ENCODE assay signal across 8 mouse cellular contexts in genomic region chr12:108758273-108758672, GRCm38 (mm10). TPM values are rescaled to one million over a fixed set of nuclear protein-coding genes. Genes with fewer than 3 reads are reported as not detected.
DNase-seq lines count a peak whose midpoint lies in the region; ATAC-seq and TF ChIP-seq lines count a peak whose summit lies in the region.

No protein-coding gene starts in this region.

- H3K36me3 ChIP-seq in heart, embryonic 11.5 days (ENCODE audit: control insufficient read depth, insufficient read depth, low read length) = no peaks in the 10 kb centered on the region
- no peaks in the 10 kb centered on the region for H3K36me3 ChIP-seq in liver, embryonic 14.5 days (replicated peaks; ENCODE audit: control insufficient read depth, insufficient read depth, low read depth)

- no peak for ATAC-seq in heart, embryonic 11.5 days (replicated peaks; ENCODE audit: insufficient number of reproducible peaks, low FRiP score, low TSS enrichment)
- ATAC-seq in liver, embryonic 14.5 days (ENCODE audit: insufficient read depth) = no peak

- H3K27ac ChIP-seq in heart, embryonic 11.5 days (ENCODE audit: low read depth, low read length) = no peak overlapping the region
- H3K27ac ChIP-seq in liver, embryonic 14.5 days = no peak overlapping the region

- no peak overlapping the region for H3K9ac ChIP-seq in heart, embryonic 11.5 days (ENCODE audit: low read depth, low read length)
- no peak overlapping the region for H3K9ac ChIP-seq in liver, embryonic 14.5 days (replicated peaks)

- intact Hi-C loops in heart, postnatal 10 days (cut with DNase I) = loop anchor here (5.0 kb wide), 3 partner anchors 51 to 201 kb away; no protein-coding TSS in a partner anchor

- TF ChIP-seq CTCF in liver, embryonic 14.5 days (IDR thresholded peaks at IDR 0.05; ENCODE audit: low read depth) = no peak; the same call in 1 of the 2 replicates

- WGBS in heart, embryonic 11.5 days (ENCODE audit: insufficient replicate concordance) = 77% methylated on average over 8 of the region's 8 CpGs
- WGBS in liver, embryonic 14.5 days (ENCODE audit: insufficient replicate concordance) = 70% methylated on average over 8 of the region's 8 CpGs

- no peak for DNase-seq in heart, postnatal 10 days
- peak; percentile 40 for DNase-seq in thymus, postnatal 14 days
- DNase-seq in thymus, postnatal 0 days (ENCODE audit: low spot score) = no peak
- no peak for DNase-seq in liver, embryonic 14.5 days (ENCODE audit: low read depth in 3 of 3, low spot score in 3 of 3)
- no peak for DNase-seq in T-cell, adult 2 months (ENCODE audit: low spot score)
- no peak for DNase-seq in urinary bladder, postnatal 10 days (ENCODE audit: low spot score)
- DNase-seq in retina, postnatal 1 day = no peak

- TF ChIP-seq EP300 in liver, embryonic 14.5 days (IDR thresholded peaks at IDR 0.05; ENCODE audit: low read depth) = no peak

- peak overlapping the region; percentile 88 for H3K4me2 ChIP-seq in heart, embryonic 11.5 days
- peak overlapping the region; percentile 78 for H3K4me2 ChIP-seq in liver, embryonic 14.5 days (ENCODE audit: low read depth)

- peak overlapping the region; percentile 71 for H3K4me3 ChIP-seq in heart, embryonic 11.5 days (ENCODE audit: low read depth, low read length)
- peak overlapping the region in 1 of 2 experiments; percentile 69; a peak in 2 of 4 replicates for H3K4me3 ChIP-seq in liver, embryonic 14.5 days (ENCODE audit: insufficient read depth in 1 of 2, low read depth in 2 of 2, low read length in 2 of 2)

- H3K9me3 ChIP-seq in heart, embryonic 11.5 days (replicated peaks; ENCODE audit: control insufficient read depth, low read length) = no peaks in the 10 kb centered on the region
- no peaks in the 10 kb centered on the region for H3K9me3 ChIP-seq in liver, embryonic 14.5 days (ENCODE audit: control insufficient read depth, low read length)

- no peaks in the 10 kb centered on the region for H3K27me3 ChIP-seq in heart, embryonic 11.5 days (ENCODE audit: control insufficient read depth, insufficient read depth, low read length)
- H3K27me3 ChIP-seq in liver, embryonic 14.5 days (ENCODE audit: control insufficient read depth, insufficient read depth, low read length) = no peaks in the 10 kb centered on the region

- peaks cover 4% of the 10 kb centered on the region for H3K4me1 ChIP-seq in heart, embryonic 11.5 days (ENCODE audit: control insufficient read depth, insufficient read depth, low read length)
- peaks cover 13 to 19% of the 10 kb centered on the region in 2 experiments for H3K4me1 ChIP-seq in liver, embryonic 14.5 days (replicated peaks; ENCODE audit: control insufficient read depth in 2 of 2, insufficient read depth in 2 of 2, low read length in 1 of 2)

RNA-seq across cellular contexts. Expression of gene Yy1, which starts 34.5 kb away (rescaled TPM):
- polyA plus RNA-seq in heart, embryonic 11.5 days (2014; fragmentation: Nextera tagmentation; extraction: Ambion mirVana) = 13.0 and 14.2 TPM in 2 replicates
- 10 to 100 TPM; 36.0 to 44.9 TPM for total RNA-seq in heart, postnatal 10 days (2021)
- polyA plus RNA-seq in thymus, postnatal 0 days (2015; fragmentation: Nextera tagmentation; extraction: Ambion mirVana) = 20.6 and 27.4 TPM in 2 replicates
- 8.1 and 11.8 TPM in 2 replicates for polyA plus RNA-seq in liver, embryonic 14.5 days (2012; rRNA removed)
- 7.9 and 9.1 TPM in 2 replicates for polyA plus RNA-seq in liver, embryonic 14.5 days (2014; fragmentation: Nextera tagmentation; extraction: Ambion mirVana)

RNA-seq across cellular contexts. Expression of gene Degs2, which starts 56.2 kb away (rescaled TPM):
- polyA plus RNA-seq in heart, embryonic 11.5 days (2014; fragmentation: Nextera tagmentation; extraction: Ambion mirVana) = 0.54 and 1.2 TPM in 2 replicates
- under 1 TPM; 0.26 to 0.32 TPM for total RNA-seq in heart, postnatal 10 days (2021)
- 16.3 and 16.6 TPM in 2 replicates for polyA plus RNA-seq in thymus, postnatal 0 days (2015; fragmentation: Nextera tagmentation; extraction: Ambion mirVana)
- polyA plus RNA-seq in liver, embryonic 14.5 days (2012; rRNA removed) = 0.05 TPM in 1 of 2 replicates, not detected in the other
- 0.14 and 0.18 TPM in 2 replicates for polyA plus RNA-seq in liver, embryonic 14.5 days (2014; fragmentation: Nextera tagmentation; extraction: Ambion mirVana)
